Mouse (Mus musculus) small intestine, adult 2 months (tissue): Measurements from ENCODE around the gene Mynn.

Experiments used
- CTCF ChIP-seq: fragments of 200-500 bp; IDR thresholded peaks from 2 replicates; pipeline ENCODE4 v1.5.1; 2012; ENCODE audit warnings: low read depth, mild to moderate bottlenecking, control low read depth, inconsistent platforms, low read length, moderate library complexity, mixed read lengths; ENCODE audit not compliant: insufficient replicate concordance, insufficient read length; ENCODE audit errors: extremely low read depth
- POLR2A ChIP-seq: fragments of 200-500 bp; IDR thresholded peaks from 2 replicates; pipeline ENCODE4 v1.6.1; 2012; ENCODE audit warnings: low read depth, mild to moderate bottlenecking, control low read depth, inconsistent platforms, low read length, moderate library complexity

- TF ChIP-seq POLR2A (no peak; the same call in 1 of the 2 replicates), CTCF (peak; percentile 51; the same call in 1 of the 2 replicates)
Measured at GRCm38 (mm10) chr3:30602065-30602739, at the start of gene Mynn.
